Mouse (Mus musculus) mouse trophoblast stem cell (cell line): ENCODE measurements around the gene Mybpc3.

Source experiments
- in situ Hi-C, 2 experiments: fragments of 300-500 bp; cut with MseI, MboI; formaldehyde crosslinking; loops; 2 replicates in 1 of 2; 3 replicates in 1 of 2; pipeline ENCODE4 v1.15.1; 2025

Gene Mybpc3

DNA sequence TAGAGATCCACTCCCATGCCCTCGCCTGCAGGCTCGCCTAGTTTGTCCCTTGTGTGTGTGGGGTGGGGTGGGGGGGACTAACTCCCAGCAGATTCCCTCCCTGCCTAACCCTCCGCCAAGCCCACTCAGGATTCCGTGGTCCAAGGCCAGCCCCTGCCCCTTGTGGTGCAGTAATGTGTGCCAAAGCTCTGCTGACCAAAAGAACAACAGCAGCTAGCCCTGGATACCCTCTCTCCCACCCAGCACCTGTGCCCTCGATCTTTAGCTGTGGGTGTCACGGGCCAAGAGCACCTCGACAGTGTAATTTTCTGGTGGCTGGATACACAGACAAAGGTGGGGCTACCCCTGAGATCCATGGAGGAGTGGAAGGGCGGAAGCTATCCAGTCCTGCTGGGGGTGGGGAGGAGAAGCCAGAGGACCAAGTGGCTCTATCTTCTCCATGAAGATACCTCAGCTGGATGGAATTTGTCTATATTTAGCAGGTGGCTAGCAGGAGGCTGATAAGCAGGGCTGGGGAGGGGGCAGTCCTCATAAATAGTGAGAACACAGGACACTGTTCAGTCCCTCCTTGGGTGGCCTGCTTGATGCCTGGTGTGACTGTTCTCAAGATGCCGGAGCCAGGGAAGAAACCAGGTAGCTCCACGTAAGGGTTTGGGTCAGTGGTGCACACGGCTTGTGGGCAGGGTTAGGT, at the start of gene Mybpc3:
Mybpc3 (plus strand) TSS at position 560 of the 691 bp plus-strand sequence.
- in situ Hi-C loops: loop anchor here (5.0 to 10.0 kb wide), 2 partner anchors 70 to 117 kb away; partner anchors contain the start of gene Ddb2 (in 1 of the 2)

DNA sequence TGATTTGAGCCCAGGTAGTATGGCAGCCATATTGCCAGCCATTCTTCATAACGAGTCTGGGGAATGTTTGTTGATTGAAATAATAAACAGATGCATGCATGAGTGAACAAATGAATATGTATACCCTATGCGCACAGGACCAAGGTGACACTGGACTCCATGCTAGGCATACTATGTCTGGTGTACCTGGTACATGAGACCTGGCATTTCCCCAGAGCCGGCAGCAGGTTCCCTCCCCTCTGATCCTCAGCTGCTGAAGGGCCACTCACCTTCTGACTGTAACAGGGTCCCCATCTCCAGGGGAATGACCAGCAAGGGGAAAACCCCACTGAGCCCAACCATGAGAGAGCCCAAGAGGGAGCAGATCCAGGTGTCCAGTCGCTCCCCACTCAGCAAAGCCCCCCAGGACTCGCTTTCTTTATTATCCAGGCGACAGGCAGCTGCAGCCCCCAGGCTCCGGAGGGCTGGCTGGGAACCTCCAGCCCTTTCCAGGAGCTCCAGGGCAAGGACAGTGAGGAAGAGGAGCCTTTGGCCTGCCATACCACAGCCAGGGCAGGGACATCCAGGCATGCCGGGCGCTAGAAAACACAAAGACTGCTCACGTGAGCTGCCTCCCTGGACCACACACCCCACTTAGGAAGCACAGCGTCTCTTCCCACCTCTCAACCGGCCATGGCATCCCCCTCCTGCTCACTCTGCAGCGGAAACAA, 49.6 kb upstream of the Mybpc3 start:
- in situ Hi-C loops: no loop called here

DNA sequence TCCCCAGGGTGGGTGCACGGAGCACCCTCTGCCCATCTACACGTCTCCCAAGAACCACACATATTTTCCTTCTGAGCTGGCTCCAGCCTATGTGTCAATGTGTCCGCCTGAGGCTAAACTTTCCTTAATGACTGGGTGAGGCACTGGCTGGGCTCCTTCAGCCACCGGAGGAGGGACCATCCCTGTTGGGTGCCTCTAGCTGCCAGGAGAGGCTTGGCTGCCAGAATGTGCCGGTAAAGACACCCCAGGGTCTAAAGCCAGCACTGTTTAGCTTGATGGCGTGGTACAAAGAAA, 49.1 kb upstream of the Mybpc3 start:
- in situ Hi-C loops: no loop called here

DNA sequence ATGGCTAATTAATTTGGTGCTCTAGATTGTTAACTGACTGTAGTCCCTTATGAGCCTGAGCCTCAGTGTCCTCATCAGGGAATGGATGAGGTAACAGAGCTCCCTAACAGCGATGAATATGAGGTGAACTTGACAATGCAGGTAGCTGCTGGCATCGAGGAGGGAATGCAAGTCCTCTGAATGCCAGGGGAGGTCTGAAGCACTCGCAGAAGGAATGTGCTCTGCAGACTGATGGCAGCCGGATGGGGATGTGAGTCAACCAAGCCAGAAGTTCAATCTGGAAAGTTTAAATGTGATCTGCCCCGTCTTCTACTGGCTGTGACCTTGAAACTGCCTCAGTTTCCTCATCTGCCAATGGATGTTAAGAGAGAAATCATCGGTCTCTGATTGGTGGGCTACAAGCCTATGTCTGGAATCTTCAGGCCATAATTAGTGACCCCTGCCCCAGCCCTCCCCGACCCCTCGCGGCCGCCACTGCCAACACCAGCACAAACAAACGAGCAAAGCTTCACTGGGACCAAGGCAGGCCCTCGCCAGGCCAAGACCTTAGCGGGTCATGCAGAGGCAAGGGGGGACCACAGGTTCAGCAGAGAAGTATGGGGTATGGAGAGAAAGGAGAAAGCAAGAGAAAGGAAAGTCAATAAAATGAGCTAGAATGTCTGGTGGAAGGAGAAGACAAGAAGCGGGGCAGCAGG, 48.5 kb upstream of the Mybpc3 start:
- in situ Hi-C loops: no loop called here

GRCm38 (mm10) chr2:91070076-91070800, 47.7 kb upstream of the Mybpc3 start, which contains the start of gene Slc39a13:
TSS of gene Slc39a13 (minus strand) at chr2:91070417.
- in situ Hi-C loops: no loop called here

- in situ Hi-C loops: no loop called here
These were observed 46.9 kb upstream of the Mybpc3 start for GRCm38 (mm10) chr2:91071059-91071458.

GRCm38 (mm10) chr2:91072092-91072491, 45.9 kb upstream of the Mybpc3 start:
- in situ Hi-C loops: no loop called here

DNA sequence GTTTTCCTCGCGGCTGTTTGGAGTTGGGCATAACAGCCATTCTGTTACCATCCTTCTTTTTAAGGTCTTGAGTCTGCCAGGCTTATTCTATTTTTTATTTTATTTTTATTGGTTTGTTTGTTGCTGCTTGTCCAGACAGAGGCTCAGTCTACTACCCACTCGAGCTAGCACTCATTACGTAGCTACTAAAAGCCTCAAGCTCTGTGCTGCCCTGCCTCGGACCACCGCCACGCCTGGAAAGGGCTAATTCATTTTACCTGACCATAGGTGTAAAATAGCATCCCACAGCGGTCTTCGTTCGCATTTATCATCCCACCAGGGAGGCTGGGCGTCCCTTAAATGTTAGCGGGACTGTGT, 40.0 kb upstream of the Mybpc3 start:
- in situ Hi-C loops: no loop called here

- in situ Hi-C loops: no loop called here
These were observed 39.5 kb upstream of the Mybpc3 start for GRCm38 (mm10) chr2:91078314-91079025.

DNA sequence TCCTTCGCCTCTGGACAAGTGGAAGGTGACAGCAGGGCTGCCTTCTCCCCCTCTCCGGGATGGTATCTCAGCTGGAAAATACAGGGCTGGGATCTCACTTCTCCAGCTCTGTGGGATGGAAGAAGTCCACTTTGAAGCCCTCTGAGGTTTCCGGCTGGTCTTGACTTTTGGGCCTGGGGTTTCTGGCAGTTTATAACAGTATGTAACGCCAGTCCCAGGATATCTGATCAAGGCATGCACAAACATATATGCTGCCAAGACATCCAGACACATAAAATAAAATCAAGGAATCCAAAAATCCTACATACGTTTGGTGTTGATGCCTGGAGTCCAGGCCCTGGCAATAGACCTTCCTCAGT, 38.9 kb upstream of the Mybpc3 start:
- in situ Hi-C loops: no loop called here

- in situ Hi-C loops: no loop called here
These were observed 37.0 kb upstream of the Mybpc3 start for GRCm38 (mm10) chr2:91080784-91081513.

DNA sequence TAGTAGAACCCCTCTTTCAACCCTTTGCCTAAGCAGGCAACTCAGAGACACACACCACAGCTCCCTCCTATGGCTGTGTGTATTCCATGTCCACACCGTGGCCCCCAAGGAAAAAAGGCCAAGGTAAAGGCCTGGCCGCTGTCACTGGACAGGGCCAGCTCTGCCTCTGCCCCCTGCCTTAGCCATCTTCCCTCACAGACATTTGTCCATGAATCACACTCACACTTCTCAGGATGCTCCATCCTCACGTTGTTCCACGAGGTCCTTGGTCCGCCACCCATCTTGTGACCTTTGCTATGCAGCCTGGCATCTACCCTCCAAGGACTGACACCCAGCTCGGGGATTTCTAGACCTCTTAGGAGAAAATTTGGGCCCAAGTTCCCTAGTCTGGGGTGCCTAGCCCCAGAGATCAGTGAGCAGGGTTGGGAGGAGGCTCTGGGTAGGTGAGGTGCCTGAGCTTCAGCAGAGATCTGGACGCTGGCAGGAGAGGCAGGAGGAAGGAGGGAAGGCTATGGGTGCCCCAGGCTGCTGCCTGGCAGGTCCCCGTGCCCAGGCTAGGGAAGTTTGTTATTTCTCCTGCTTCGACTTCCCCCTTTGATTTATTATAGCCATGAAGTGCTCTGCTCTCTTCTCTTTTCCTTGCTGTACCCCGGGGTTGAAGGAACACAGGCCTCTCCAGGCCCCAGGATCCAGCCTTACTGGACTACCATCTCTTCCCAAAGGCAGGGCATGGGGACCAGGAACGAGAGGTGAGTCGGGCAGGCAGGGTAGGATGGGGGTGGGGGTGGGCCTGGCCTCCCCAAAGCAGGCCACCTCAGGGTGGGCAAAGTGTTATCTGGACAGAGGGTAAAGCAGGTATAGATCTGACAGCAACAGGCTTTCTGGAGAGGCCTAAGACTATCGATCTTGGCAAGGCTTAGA, 35.9 kb upstream of the Mybpc3 start, which contains the start of gene Spi1:
Spi1 (plus strand) TSS at position 616 of the 921 bp plus-strand sequence.
- in situ Hi-C loops: no loop called here

GRCm38 (mm10) chr2:91082844-91083243, 35.1 kb upstream of the Mybpc3 start:
- in situ Hi-C loops: no loop called here

- in situ Hi-C loops: no loop called here
These were observed 34.5 kb upstream of the Mybpc3 start for GRCm38 (mm10) chr2:91083366-91083940.

DNA sequence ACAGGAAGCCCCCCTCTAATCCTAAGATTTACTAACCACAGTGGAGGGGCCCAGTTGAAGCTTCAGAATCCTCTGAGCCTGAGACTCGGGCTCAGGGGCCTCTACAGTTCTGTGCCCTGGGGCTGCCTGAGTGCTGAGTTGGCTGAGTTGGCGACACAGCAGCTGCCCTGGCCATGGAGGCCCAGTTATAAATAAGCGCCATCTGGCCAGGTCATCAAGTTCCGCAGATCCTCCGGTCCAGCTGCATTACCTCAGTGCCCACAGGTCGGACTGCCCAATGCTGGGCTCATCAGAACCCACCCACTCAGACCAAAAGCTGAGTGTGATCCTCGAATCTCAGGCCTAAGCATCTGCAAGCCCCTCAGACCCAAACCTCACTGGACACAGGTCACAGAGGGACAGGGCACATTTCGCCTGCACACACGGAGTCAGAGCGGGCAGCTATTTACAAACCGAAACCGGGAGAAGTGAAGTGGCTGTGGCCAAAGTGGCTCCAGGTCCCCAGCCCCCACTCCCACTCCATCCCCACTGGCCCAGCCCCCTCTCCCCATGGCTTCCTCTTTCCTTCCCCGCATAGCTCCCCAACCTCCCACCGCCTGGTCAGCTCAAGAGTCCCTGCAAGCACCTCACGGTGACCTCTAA, 33.6 kb upstream of the Mybpc3 start:
- in situ Hi-C loops: no loop called here

GRCm38 (mm10) chr2:91085494-91086391, 32.2 kb upstream of the Mybpc3 start:
- in situ Hi-C loops: no loop called here

GRCm38 (mm10) chr2:91086392-91087237, 31.3 kb upstream of the Mybpc3 start:
- in situ Hi-C loops: no loop called here
